Mouse (Mus musculus) CH12.LX (cell line): ENCODE measurements around the gene Fstl3. TPM values are rescaled to one million over a fixed set of nuclear protein-coding genes. Genes with fewer than 3 reads are reported as not detected.

Experiments used
- DNase-seq: peaks from one replicate; pipeline ENCODE4 v3.0.0-alpha.2; 2013; ENCODE audit errors: extremely low read depth
- H3K27ac ChIP-seq: 2 replicates; pipeline ENCODE4 v1.5.1; 2012; ENCODE audit warnings: low read depth, mild to moderate bottlenecking, control low read depth, moderate library complexity; ENCODE audit not compliant: insufficient read depth
- H3K27me3 ChIP-seq: replicated peaks from 2 replicates; pipeline ENCODE3; 2012; ENCODE audit warnings: inconsistent platforms
- H3K36me3 ChIP-seq, 2 experiments: replicated peaks in 1 of 2; 2 replicates each; pipeline versions ENCODE3 to v1.6.1; 2012; ENCODE audit warnings: inconsistent platforms in 1 of 2, low read length in 1 of 2, mild to moderate bottlenecking in 1 of 2, mixed read lengths in 1 of 2, moderate library complexity in 1 of 2; ENCODE audit not compliant: control insufficient read depth in 1 of 2, insufficient read depth in 1 of 2
- H3K4me1 ChIP-seq, 2 experiments: 2 replicates each; pipeline ENCODE4 v1.6.1; 2012; ENCODE audit warnings: inconsistent platforms in 1 of 2, moderate library complexity in 1 of 2; ENCODE audit not compliant: insufficient read depth in 2 of 2, control insufficient read depth in 1 of 2
- H3K4me2 ChIP-seq: 2 replicates; pipeline ENCODE4 v1.6.1; 2012; ENCODE audit warnings: low read depth, mild to moderate bottlenecking, control low read depth; ENCODE audit not compliant: poor library complexity, insufficient read depth, severe bottlenecking
- H3K4me3 ChIP-seq, 3 experiments: fragments of 150-350 bp in 1 of 3; sonication (generic) in 1 of 3; replicated peaks in 1 of 3; 2 replicates each; pipeline versions ENCODE3 to v1.5.1; 2011 to 2012; ENCODE audit warnings: low read depth in 2 of 3, low read length in 2 of 3, mild to moderate bottlenecking in 2 of 3, moderate library complexity in 2 of 3, control low read depth in 1 of 3, improper control_type of control experiment in 1 of 3, inconsistent platforms in 1 of 3, mixed read lengths in 1 of 3; ENCODE audit not compliant: poor library complexity in 1 of 3
- H3K79me2 ChIP-seq: replicated peaks from 2 replicates; pipeline ENCODE4 v1.6.1; 2012; ENCODE audit warnings: mild to moderate bottlenecking, moderate library complexity; ENCODE audit not compliant: control insufficient read depth, poor library complexity, insufficient read depth, severe bottlenecking; ENCODE audit errors: extremely low read depth
- H3K9ac ChIP-seq: 2 replicates; pipeline ENCODE4 v1.6.1; 2012; ENCODE audit warnings: low read depth, mild to moderate bottlenecking, control low read depth, moderate library complexity; ENCODE audit not compliant: insufficient read depth
- H3K9me3 ChIP-seq: replicated peaks from 2 replicates; pipeline ENCODE3; 2012; ENCODE audit warnings: low read length, inconsistent platforms, mixed read lengths
- CTCF ChIP-seq, 2 experiments: IDR thresholded peaks in 1 of 2; conservative IDR thresholded peaks in 1 of 2; 2 replicates each; pipeline ENCODE4 v1.5.1; 2011 to 2012; ENCODE audit warnings: low read depth in 2 of 2, low read length in 2 of 2, improper control_type of control experiment in 1 of 2, inconsistent platforms in 1 of 2, mild to moderate bottlenecking in 1 of 2, moderate library complexity in 1 of 2
- E2F4 ChIP-seq: IDR thresholded peaks from 2 replicates; pipeline ENCODE4 v1.6.1; 2011; ENCODE audit warnings: low read depth, low read length, improper control_type of control experiment; ENCODE audit not compliant: insufficient replicate concordance
- HCFC1 ChIP-seq: IDR thresholded peaks from 2 replicates; pipeline ENCODE4 v1.6.1; 2012; ENCODE audit warnings: low read depth, mild to moderate bottlenecking, inconsistent platforms, low read length, improper control_type of control experiment
- IRF4 ChIP-seq: IDR thresholded peaks from 2 replicates; pipeline ENCODE4 v1.6.1; 2014; ENCODE audit warnings: low read depth, mild to moderate bottlenecking, inconsistent platforms, low read length, improper control_type of control experiment
- MAZ ChIP-seq: IDR thresholded peaks from 2 replicates; pipeline ENCODE4 v1.6.1; 2012; ENCODE audit warnings: low read depth, mild to moderate bottlenecking, inconsistent platforms, low read length, improper control_type of control experiment, moderate library complexity
- MEF2A ChIP-seq: IDR thresholded peaks from 2 replicates; pipeline ENCODE4 v1.6.1; 2014; ENCODE audit warnings: low read depth, mild to moderate bottlenecking, inconsistent platforms, low read length, improper control_type of control experiment, borderline replicate concordance
- MXI1 ChIP-seq: IDR thresholded peaks from 2 replicates; pipeline ENCODE4 v1.6.1; 2011; ENCODE audit warnings: mild to moderate bottlenecking, low read depth, low read length, improper control_type of control experiment
- NRF1 ChIP-seq: IDR thresholded peaks from 2 replicates; pipeline ENCODE4 v1.6.1; 2014; ENCODE audit warnings: low read depth, mild to moderate bottlenecking, inconsistent platforms, low read length, improper control_type of control experiment, moderate library complexity
- POLR2A ChIP-seq: IDR thresholded peaks from 2 replicates; pipeline ENCODE4 v1.6.1; 2011; ENCODE audit warnings: low read depth, mild to moderate bottlenecking, improper control_type of control experiment, low read length
- RAD21 ChIP-seq: IDR thresholded peaks from 2 replicates; pipeline ENCODE4 v1.6.1; 2011; ENCODE audit warnings: low read depth, mild to moderate bottlenecking, low read length, improper control_type of control experiment, moderate library complexity
- SIN3A ChIP-seq: IDR thresholded peaks from 2 replicates; pipeline ENCODE4 v1.6.1; 2012; ENCODE audit warnings: low read length, improper control_type of control experiment, inconsistent platforms
- SMC3 ChIP-seq: IDR thresholded peaks from 2 replicates; pipeline ENCODE4 v1.6.1; 2011; ENCODE audit warnings: low read depth, low read length, improper control_type of control experiment
- USF2 ChIP-seq: conservative IDR thresholded peaks from 2 replicates; pipeline ENCODE4 v1.6.1; 2011; ENCODE audit warnings: low read depth, low read length, improper control_type of control experiment
- dilution Hi-C: fragments of 300-500 bp; cut with MboI; formaldehyde crosslinking; loops from 2 replicates; pipeline ENCODE4 v1.14.3; 2020; ENCODE audit warnings: low sequenced_read_pairs; ENCODE audit not compliant: extremely low pct_unique_long_range_greater_than_20kb, extremely low pct_ligation_motif_present
- in situ Hi-C: fragments of 300-500 bp; cut with MboI; formaldehyde crosslinking; loops from 3 replicates; pipeline ENCODE4 v1.14.3; 2019; ENCODE audit warnings: low sequenced_read_pairs, low pct_ligation_motif_present, low pct_unique_long_range_greater_than_20kb, mixed read lengths
- polyA plus RNA-seq: library from polyadenylated mRNA; unstranded; fragments of >175 nt; gene quantifications from 2 replicates; pipeline ENCODE4 v1.2.1, GENCODE M21; 2012; ENCODE audit warnings: low read depth; ENCODE audit not compliant: insufficient read length
- total RNA-seq, 2 experiments: library from RNA; depleted of rRNA; stranded (reverse); fragments of 300-350 nt in 1 of 2; fragments of >200 nt in 1 of 2; gene quantifications; 2 replicates each; pipeline ENCODE4 v1.2.3; 2012 to 2014

Gene Fstl3
- total and polyA plus RNA-seq, 3 experiments = 0.25 TPM; not detected in 2

DNA sequence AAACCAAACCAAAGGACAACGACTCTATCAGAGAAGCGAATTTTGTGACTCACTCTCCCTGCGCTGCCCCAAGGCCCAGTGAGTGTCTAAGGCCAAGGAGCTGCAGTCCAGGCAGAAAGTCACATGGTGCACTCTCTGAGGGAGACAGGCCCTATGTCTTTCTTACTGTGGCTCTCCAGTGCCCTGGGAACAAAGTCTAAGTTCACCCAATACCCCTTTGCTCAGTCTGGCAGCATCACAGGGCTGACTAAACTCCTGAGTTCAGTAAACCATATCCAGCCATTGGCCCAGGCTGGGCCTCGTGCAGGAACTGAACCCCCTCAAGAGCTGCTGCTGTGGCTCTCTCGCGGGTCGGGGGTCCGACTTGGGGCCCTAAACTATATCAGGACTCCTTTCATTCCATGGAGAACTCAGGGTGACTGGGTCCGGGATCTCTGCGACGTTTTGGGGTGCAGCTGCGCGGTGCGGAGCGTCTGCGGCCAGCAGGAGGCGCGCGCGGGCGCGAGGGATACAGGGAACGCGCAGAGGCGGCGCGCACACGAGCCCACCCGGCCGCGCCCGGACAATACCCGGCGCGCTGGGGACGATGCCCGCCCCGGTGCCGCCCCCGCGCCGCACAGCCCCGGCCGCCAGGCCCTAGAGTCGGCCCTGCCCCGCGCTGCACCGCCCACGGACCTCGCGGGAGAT lies 16.1 kb downstream of the Fstl3 start, which contains the start of gene Palm:
TSS of gene Palm (plus strand) at position 522 of the 687 bp plus-strand sequence.
- in situ Hi-C loops = no loop called here
- peaks cover 3% of the 10 kb centered on the region for H3K9me3 ChIP-seq
- no peaks in the 10 kb centered on the region for H3K36me3 ChIP-seq
- peaks cover 10 to 38% of the 10 kb centered on the region in 2 experiments for H3K4me1 ChIP-seq
- H3K27ac ChIP-seq = no peak within 1 kb of the TSS
- peak within 1 kb of the TSS; percentile 37 to 75 (median 54) for H3K4me3 ChIP-seq
- peak within 1 kb of the TSS; percentile 62; the same call in 1 of the 2 replicates for H3K9ac ChIP-seq
- no peaks in the 10 kb centered on the region for H3K79me2 ChIP-seq
- dilution Hi-C loops = no loop called here
- peaks cover 40% of the 10 kb centered on the region for H3K27me3 ChIP-seq
- peak within 1 kb of the TSS; percentile 69 for H3K4me2 ChIP-seq
- peak; percentile 33; the same call in 1 of the 2 replicates for TF ChIP-seq MEF2A
- peak; percentile 60 for TF ChIP-seq NRF1
- peak in 1 of 2 experiments; percentile 76; a peak in 2 of 4 replicates for TF ChIP-seq CTCF (conservative IDR thresholded peaks at IDR 0.05 in 1 of 2, IDR thresholded peaks at IDR 0.05 in 1 of 2; ENCODE audit: low read depth in 2 of 2, low read length in 2 of 2)
- TF ChIP-seq SIN3A = no peak
- 0 out of 2 replicates have a peak, but pooled peaks have one; percentile 6 for TF ChIP-seq IRF4
- no peak for TF ChIP-seq MXI1
- no peak for TF ChIP-seq HCFC1
- TF ChIP-seq E2F4 = no peak
- TF ChIP-seq SMC3 = peak; percentile 64
- peak; percentile 19; the same call in 1 of the 2 replicates for TF ChIP-seq POLR2A
- peak; percentile 6 for TF ChIP-seq RAD21
- no peak for DNase-seq

GRCm38 (mm10) chr10:79793738-79794490 lies 16.8 kb downstream of the Fstl3 start:
- Histone ChIP-seq H3K27me3 (peaks cover 40% of the 10 kb centered on the region), H3K4me1 (peaks cover 8 to 37% of the 10 kb centered on the region in 2 experiments), H3K9me3 (peaks cover 3% of the 10 kb centered on the region), H3K4me3 (peak overlapping the region; percentile 37 to 75 (median 54)), H3K9ac (peak overlapping the region; percentile 62; the same call in 1 of the 2 replicates), H3K79me2 (no peaks in the 10 kb centered on the region), H3K36me3 (no peaks in the 10 kb centered on the region), H3K4me2 (peak overlapping the region; percentile 69), H3K27ac (no peak overlapping the region)
- in situ Hi-C loops = no loop called here
- no peak for DNase-seq
- TF ChIP-seq MAZ (peak; percentile 23; the same call in 1 of the 2 replicates), USF2 (no peak)
- dilution Hi-C loops = no loop called here
